Mouse (Mus musculus) cerebellum, adult 2 months (tissue): ENCODE data around the gene Trim75. TPM values are rescaled to one million over a fixed set of nuclear protein-coding genes. Genes with fewer than 3 reads are reported as not detected.

ENCODE experiments used
- DNase-seq, 2 experiments: peaks; one replicate each; pipeline ENCODE4 v3.0.0; 2021
- H3K27ac ChIP-seq: fragments of 200-500 bp; 2 replicates; pipeline ENCODE4 v1.5.1; 2012; ENCODE audit warnings: low read length, control low read depth, inconsistent platforms; ENCODE audit not compliant: insufficient read depth
- H3K27me3 ChIP-seq: fragments of 200-500 bp; 2 replicates; pipeline ENCODE4 v1.6.1; 2012; ENCODE audit warnings: inconsistent platforms, mild to moderate bottlenecking, low read length, moderate library complexity; ENCODE audit not compliant: control insufficient read depth, insufficient read depth
- H3K4me1 ChIP-seq: fragments of 200-500 bp; 2 replicates; pipeline ENCODE4 v1.6.1; 2011; ENCODE audit warnings: low read length; ENCODE audit not compliant: control insufficient read depth, insufficient read depth
- H3K4me3 ChIP-seq: fragments of 200-500 bp; replicated peaks from 2 replicates; pipeline ENCODE3; 2011; ENCODE audit warnings: mild to moderate bottlenecking, low read depth, low read length, control low read depth; ENCODE audit not compliant: insufficient read depth
- CTCF ChIP-seq: fragments of 200-500 bp; IDR thresholded peaks from 2 replicates; pipeline ENCODE4 v1.5.1; 2011; ENCODE audit warnings: low read depth, mild to moderate bottlenecking, control low read depth, low read length, moderate library complexity, borderline replicate concordance; ENCODE audit not compliant: insufficient read depth
- POLR2A ChIP-seq: fragments of 200-500 bp; IDR thresholded peaks from 2 replicates; pipeline ENCODE4 v1.6.1; 2011; ENCODE audit warnings: low read length, control low read depth, borderline replicate concordance; ENCODE audit not compliant: insufficient read depth
- WGBS: fragments of 180-500 bp; shearing (Covaris S2); methylation state at CpG from one replicate; pipeline ENCODE4 v1.1.7; 2018; 5-methylcytosine and 5-hydroxymethylcytosine counted together
- polyA plus RNA-seq: library from polyadenylated mRNA; depleted of rRNA; stranded (reverse); fragments of >200 nt; gene quantifications from 2 replicates; pipeline ENCODE4 v1.2.3, GENCODE M21; 2012; rRNA removed

The Trim75 gene
- not detected in 2 replicates for polyA plus RNA-seq

DNA sequence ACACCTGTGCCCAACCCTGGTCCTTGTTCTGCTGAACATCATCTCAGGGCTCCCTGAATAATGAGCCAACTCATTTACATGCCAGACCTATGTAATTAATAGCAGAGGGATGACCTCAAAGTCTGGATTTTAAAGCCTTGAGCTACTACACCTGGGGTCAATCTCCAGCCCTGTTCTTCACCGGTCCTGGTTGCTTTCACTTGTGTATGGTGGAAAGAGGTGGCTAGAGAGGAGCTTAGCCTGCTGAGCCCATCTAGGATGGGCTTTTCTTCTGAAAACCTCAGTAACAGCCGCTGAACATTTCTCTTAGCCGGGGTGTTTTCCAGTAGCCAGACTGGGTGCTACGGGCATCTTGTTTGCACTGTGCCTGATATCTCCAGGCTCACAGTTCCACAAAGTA, at the start of gene Trim75:
Trim75 (minus strand) TSS at position 101 of the 400 bp plus-strand sequence.
- Histone ChIP-seq H3K4me1 (no peaks in the 10 kb centered on the region; the same call in 1 of the 2 replicates), H3K4me3 (no peak within 1 kb of the TSS), H3K27ac (no peak within 1 kb of the TSS), H3K27me3 (no peaks in the 10 kb centered on the region)
- WGBS: 90% methylated on average over 4 of the region's 4 CpGs
- DNase-seq: no peak
- TF ChIP-seq CTCF (no peak), POLR2A (no peak)

DNA sequence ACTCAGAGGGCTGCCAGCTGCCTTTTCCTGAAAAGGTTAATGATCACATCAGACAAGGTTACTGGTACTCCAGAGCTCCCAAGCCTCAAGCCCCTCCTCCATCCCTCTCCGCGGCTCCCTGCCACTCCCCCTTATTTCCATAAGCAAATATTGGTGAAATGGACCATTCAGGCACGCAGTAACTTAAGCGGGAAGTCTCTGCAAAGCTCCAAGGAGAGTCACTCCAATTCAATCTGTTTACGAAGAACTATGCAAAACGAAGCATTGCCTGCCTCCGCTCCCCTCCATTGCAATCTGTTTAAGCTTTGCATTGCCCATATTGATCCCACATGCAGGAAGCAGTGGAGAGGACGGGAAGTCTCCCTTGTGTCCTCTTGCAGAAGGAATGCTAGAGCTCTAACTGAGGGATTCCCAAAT, 49.5 kb upstream of the Trim75 start, which contains the start of gene Apela:
Apela (minus strand) TSS at position 220 of the 417 bp plus-strand sequence.
- no peak within 1 kb of the TSS for H3K27ac ChIP-seq
- H3K4me1 ChIP-seq: no peaks in the 10 kb centered on the region
- DNase-seq: no peak
- H3K27me3 ChIP-seq: no peaks in the 10 kb centered on the region
- TF ChIP-seq POLR2A (no peak), CTCF (no peak)
- WGBS: 3% methylated on average over 8 of the region's 8 CpGs
- no peak within 1 kb of the TSS for H3K4me3 ChIP-seq

DNA sequence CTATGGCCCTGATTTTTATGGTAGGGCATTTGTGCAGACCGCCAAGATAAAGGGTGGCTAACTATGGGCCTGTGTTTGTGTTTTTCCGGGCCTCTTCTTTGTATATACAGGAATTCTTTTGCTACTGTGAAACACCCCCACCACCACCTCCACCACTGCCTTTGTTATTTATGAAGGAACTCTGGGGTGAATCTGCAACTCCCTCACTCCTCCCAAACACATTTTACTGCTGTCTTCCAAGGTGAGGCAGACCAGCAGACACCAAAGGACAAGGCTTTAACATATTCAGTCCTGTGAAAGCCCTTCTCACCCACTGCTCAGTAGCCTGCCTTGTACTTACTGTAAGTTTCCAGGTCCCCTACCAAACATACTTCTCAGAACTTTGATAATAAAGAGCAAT, 46.5 kb upstream of the Trim75 start:
- no peak for TF ChIP-seq POLR2A
- no peak for TF ChIP-seq CTCF
- 61% methylated on average over 2 of the region's 2 CpGs for WGBS
- Histone ChIP-seq H3K27ac (no peak overlapping the region), H3K27me3 (no peaks in the 10 kb centered on the region), H3K4me1 (no peaks in the 10 kb centered on the region), H3K4me3 (no peak overlapping the region)
- no peak for DNase-seq

- H3K4me1 ChIP-seq: no peaks in the 10 kb centered on the region
- H3K4me3 ChIP-seq: no peak overlapping the region
- TF ChIP-seq POLR2A (no peak), CTCF (no peak)
- no peak for DNase-seq
- no peaks in the 10 kb centered on the region for H3K27me3 ChIP-seq
- no peak overlapping the region for H3K27ac ChIP-seq
- WGBS: 89% methylated on average over 13 of the region's 13 CpGs
Measured at GRCm38 (mm10) chr8:65033056-65033455, 45.4 kb upstream of the Trim75 start.

DNA sequence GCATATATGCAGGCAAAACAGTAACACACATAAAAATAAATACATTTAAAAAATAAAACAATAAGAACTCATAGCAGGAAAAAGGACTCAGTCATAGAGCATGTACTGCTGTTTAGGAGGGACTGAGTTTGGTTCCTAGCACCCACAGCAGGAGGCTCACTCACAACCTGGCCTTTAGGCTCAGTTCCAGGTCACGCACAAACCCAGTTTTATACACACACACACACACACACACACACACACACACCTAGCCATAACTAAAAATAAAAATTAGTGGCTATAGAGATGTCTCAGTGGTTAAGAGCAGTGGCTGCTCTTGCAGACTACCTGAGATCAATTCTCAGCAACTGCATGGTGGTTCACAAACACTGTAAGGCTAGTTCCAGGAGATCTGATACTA, 44.5 kb upstream of the Trim75 start:
- TF ChIP-seq POLR2A: no peak
- TF ChIP-seq CTCF: no peak
- H3K27me3 ChIP-seq: no peaks in the 10 kb centered on the region
- 90% methylated on average over 1 of the region's 1 CpGs for WGBS
- no peak overlapping the region for H3K4me3 ChIP-seq
- H3K4me1 ChIP-seq: no peaks in the 10 kb centered on the region
- DNase-seq: no peak
- no peak overlapping the region for H3K27ac ChIP-seq

- Histone ChIP-seq H3K4me3 (no peak overlapping the region), H3K27me3 (no peaks in the 10 kb centered on the region), H3K4me1 (no peaks in the 10 kb centered on the region), H3K27ac (no peak overlapping the region)
- no peak for DNase-seq
- WGBS: 69% methylated on average over 4 of the region's 4 CpGs
- TF ChIP-seq POLR2A: no peak
- no peak for TF ChIP-seq CTCF
Measured at GRCm38 (mm10) chr8:65030735-65031485, 43.3 kb upstream of the Trim75 start.

GRCm38 (mm10) chr8:65029776-65030175, 42.1 kb upstream of the Trim75 start:
- Histone ChIP-seq H3K27ac (no peak overlapping the region), H3K4me3 (no peak overlapping the region), H3K27me3 (no peaks in the 10 kb centered on the region), H3K4me1 (no peaks in the 10 kb centered on the region)
- WGBS: 83% methylated on average over 4 of the region's 4 CpGs
- no peak for DNase-seq
- TF ChIP-seq CTCF (no peak), POLR2A (no peak)
